Mouse (Mus musculus): ENCODE measurements at regions not wholly inside any gene's neighbourhood (a gene's known extent, or its start where the extent isn't known, plus 50 kb on each side); places are given as distances from the start of the nearest gene placed in this dataset.

DNA sequence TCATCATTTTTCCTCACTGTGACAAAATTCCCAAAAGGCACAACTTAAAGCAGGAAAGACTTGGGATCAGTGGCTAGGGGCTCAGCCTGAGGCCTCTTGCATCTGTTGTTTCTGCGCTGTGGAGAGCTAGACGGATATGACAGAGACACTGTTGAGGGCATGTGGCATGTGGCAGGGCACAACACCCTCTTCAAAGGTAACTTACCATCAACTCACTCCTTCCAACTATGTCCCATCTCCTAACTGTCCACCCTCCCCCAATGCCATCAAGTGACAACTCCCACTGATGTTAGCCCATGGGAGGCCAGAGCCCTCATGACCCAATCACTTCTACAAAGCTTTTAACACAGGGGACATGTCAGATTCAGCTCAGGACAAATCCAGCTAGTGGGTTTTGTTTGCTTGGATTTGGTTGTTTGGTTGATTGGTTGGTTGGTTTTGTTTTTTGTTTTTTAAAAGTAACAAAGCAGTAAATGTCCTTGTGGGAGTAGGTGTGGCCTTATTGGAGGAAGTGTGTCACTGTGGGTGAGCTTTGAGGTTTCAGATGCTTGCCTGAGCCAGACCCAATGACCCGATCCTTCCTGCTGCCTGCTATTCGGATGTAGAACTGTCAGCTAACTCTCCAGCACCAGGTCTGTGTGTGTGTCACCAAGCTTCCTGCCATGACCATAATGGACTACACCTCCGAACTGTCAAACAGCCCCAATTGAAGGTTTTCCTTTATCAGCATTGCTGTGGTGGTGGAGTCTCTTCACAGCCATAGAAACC, 53.2 kb upstream of the Lef1 start:
- no peaks in the 10 kb centered on the region for H3K9me3 ChIP-seq
- no peak overlapping the region for H3K4me2 ChIP-seq (replicated peaks)
- no peak overlapping the region for H3K9ac ChIP-seq (replicated peaks)
- no peak overlapping the region for H3K4me3 ChIP-seq
- no peaks in the 10 kb centered on the region for H3K27me3 ChIP-seq
- no peak overlapping the region for H3K27ac ChIP-seq (replicated peaks)
- no peak for ATAC-seq (replicated peaks)
- H3K4me1 ChIP-seq = no peaks in the 10 kb centered on the region; the same call in 1 of the 2 replicates
- 88% methylated on average over 5 of the region's 5 CpGs for WGBS
- no peaks in the 10 kb centered on the region for H3K36me3 ChIP-seq

DNA sequence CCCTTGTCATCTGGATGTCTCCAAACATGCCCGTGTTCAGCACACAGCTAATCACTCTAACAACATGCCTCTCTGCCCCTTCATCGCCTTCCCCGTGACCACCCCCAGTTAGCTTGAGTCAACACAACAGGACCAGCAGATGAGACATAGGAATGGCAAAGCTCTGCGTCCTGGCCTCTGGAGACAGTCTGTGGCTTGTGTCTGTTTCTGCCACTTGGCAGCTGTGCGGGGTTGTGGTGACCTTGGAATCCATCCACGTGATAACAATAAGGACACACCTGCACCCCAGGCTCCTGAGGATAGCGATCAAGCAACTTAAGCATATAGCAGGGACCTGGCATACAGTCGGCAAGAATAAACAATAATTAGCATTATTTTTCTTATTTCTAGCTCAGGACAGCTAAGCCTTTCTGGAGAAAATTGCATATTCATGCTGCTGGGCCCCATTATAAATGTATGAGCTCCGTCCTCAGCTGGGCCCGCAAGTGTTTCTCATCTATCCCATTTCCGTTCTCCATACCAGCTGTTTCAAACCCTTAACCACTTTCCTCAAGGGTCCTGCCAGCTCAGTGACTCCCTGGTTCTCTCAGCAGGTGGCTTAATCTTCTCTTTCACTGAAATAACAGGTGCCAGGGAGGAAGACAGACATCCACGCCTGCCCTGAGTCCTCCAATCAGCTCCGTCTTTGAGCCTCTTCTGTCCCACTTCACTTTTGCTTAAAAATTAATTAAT, 55.9 kb upstream of the Lef1 start:
- Histone ChIP-seq H3K4me2 (replicated peaks) (no peak overlapping the region), H3K9ac (replicated peaks) (no peak overlapping the region), H3K4me3 (no peak overlapping the region), H3K36me3 (no peaks in the 10 kb centered on the region), H3K4me1 (no peaks in the 10 kb centered on the region; the same call in 1 of the 2 replicates), H3K27me3 (no peaks in the 10 kb centered on the region), H3K27ac (replicated peaks) (no peak overlapping the region), H3K9me3 (no peaks in the 10 kb centered on the region)
- 55% methylated on average over 13 of the region's 13 CpGs for WGBS
- ATAC-seq (replicated peaks) = peak; percentile 23; the same call in 1 of the 2 replicates

DNA sequence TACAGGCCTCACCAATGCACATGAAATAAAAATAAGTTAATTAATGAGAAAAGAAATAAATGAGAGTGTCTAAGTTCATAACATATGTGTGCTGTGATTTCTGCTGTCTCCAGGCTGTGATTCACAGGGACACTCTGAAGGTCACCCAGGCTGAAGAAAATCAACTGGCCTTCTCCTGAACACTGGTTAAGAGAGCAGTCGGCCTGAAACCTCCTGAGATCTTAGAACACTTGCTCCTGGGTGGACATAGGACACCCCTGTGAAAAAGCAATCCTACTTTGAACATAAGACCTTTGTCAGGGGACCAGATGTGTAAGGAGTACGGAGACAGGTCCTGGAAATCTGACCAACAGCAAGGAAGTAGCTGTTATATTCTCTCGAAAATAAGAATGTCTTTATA, 62.6 kb upstream of the Lef1 start:
- Histone ChIP-seq H3K4me2 (replicated peaks) (no peak overlapping the region), H3K9ac (replicated peaks) (no peak overlapping the region), H3K27me3 (no peaks in the 10 kb centered on the region), H3K27ac (replicated peaks) (no peak overlapping the region), H3K9me3 (no peaks in the 10 kb centered on the region), H3K36me3 (no peaks in the 10 kb centered on the region), H3K4me1 (no peaks in the 10 kb centered on the region), H3K4me3 (no peak overlapping the region)
- 83% methylated on average over 3 of the region's 3 CpGs for WGBS
- no peak for ATAC-seq (replicated peaks)

DNA sequence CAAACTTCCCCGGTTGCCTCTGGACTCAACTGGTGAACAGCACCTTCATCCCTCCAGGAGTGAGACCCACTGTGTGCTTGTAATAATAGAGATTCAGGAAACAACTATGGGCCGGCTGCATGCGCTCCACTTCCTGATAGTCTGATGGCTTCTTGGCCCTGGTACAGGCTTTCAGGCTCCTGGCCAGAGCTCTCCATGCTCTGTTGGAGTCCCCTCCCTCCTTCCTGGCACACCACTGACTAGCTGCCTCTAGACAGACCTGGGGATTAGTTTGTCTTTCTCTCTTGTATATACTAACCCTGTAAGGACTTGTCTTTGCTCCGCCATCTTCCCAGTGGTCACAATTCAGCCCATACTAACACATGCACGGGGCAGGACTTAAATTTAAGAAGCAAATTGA, 63.9 kb upstream of the Lef1 start:
- ATAC-seq (replicated peaks) = no peak
- H3K36me3 ChIP-seq = no peaks in the 10 kb centered on the region
- H3K27ac ChIP-seq (replicated peaks) = no peak overlapping the region
- H3K4me3 ChIP-seq = no peak overlapping the region
- no peaks in the 10 kb centered on the region for H3K27me3 ChIP-seq
- H3K9ac ChIP-seq (replicated peaks) = no peak overlapping the region
- no peaks in the 10 kb centered on the region for H3K9me3 ChIP-seq
- no peaks in the 10 kb centered on the region for H3K4me1 ChIP-seq
- H3K4me2 ChIP-seq (replicated peaks) = no peak overlapping the region
- 80% methylated on average over 5 of the region's 5 CpGs for WGBS

DNA sequence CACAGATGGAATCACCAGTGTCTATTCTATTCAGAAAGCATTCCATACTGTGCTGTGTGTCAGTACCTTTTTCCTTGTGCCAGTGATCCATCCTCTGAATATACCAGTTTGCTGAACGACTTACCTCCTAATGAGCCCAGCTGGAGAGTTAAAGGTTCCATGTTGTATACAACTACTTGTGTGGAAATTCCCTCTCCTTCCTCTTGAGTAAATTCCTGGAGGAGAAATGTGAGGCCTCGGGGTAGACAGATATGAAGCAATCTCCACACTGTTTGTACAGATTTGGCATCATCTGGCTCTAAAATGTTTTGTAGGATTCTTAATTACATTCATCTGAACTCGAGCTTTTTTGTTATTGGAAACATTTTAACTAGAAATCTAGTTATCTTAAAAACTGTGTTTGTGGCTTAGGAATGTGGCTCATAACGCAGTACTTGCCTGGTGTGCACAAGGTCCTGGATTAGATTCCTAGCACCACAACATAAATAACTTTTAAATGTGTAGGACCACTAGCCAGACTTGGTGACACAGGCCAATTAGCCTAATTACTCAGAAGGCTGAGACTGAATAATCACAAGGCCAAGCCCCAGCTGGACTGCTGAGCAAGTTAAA, 70.0 kb upstream of the Lef1 start:
- Histone ChIP-seq H3K9me3 (no peaks in the 10 kb centered on the region), H3K9ac (replicated peaks) (no peak overlapping the region), H3K27ac (replicated peaks) (no peak overlapping the region), H3K27me3 (no peaks in the 10 kb centered on the region), H3K4me1 (no peaks in the 10 kb centered on the region), H3K36me3 (no peaks in the 10 kb centered on the region), H3K4me3 (no peak overlapping the region), H3K4me2 (replicated peaks) (no peak overlapping the region)
- 61% methylated on average over 4 of the region's 4 CpGs for WGBS
- ATAC-seq (replicated peaks) = no peak

DNA sequence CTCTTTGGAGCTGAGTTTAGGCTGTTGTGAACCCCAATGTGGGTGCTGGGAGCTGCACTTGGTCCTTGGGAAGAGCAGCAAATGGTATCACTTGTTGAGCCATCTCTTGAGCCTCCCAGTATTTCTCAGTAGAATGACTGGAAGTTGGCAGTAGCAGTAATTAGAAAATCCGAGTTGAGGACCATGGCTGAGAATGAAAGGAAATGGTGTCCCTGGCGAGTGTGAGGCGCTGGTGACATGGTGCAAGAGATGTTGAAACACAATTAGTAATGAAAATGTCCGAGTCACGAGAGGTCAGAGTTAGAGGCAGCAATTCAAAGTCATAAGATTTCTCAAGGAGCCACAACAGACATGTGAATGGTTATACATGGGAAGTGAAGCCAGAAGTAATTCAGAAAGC, 73.2 kb upstream of the Lef1 start:
- H3K27ac ChIP-seq (replicated peaks) = no peak overlapping the region
- H3K9me3 ChIP-seq = no peaks in the 10 kb centered on the region
- H3K36me3 ChIP-seq = no peaks in the 10 kb centered on the region
- H3K4me2 ChIP-seq (replicated peaks) = no peak overlapping the region
- H3K9ac ChIP-seq (replicated peaks) = no peak overlapping the region
- no peaks in the 10 kb centered on the region for H3K4me1 ChIP-seq
- H3K4me3 ChIP-seq = no peak overlapping the region
- no peaks in the 10 kb centered on the region for H3K27me3 ChIP-seq
- no peak for ATAC-seq (replicated peaks)
- 85% methylated on average over 5 of the region's 5 CpGs for WGBS

DNA sequence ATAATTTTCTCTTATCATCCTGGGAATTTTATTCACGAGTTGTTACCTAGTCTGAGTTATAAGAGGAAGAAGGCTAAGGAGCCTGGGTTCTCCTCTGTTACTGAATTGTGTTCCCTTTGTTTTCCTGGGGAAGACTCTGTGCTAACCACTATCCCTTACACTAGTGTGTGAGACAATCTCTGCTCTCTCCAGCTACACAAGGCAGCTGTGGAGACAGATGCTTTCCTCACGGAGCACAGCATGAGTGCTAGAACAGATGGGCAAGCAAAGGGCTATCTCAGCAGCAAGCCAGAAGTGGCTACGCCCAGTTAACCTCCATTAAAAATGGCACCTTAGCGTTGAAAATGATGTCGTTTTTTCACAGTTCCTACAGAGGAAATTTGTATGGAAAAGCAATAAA, 75.5 kb upstream of the Lef1 start:
- no peaks in the 10 kb centered on the region for H3K9me3 ChIP-seq
- no peak overlapping the region for H3K4me2 ChIP-seq (replicated peaks)
- no peak for ATAC-seq (replicated peaks)
- no peak overlapping the region for H3K4me3 ChIP-seq
- 84% methylated on average over 5 of the region's 5 CpGs for WGBS
- no peaks in the 10 kb centered on the region for H3K36me3 ChIP-seq
- H3K9ac ChIP-seq (replicated peaks) = no peak overlapping the region
- H3K27me3 ChIP-seq = no peaks in the 10 kb centered on the region
- no peak overlapping the region for H3K27ac ChIP-seq (replicated peaks)
- no peaks in the 10 kb centered on the region for H3K4me1 ChIP-seq

DNA sequence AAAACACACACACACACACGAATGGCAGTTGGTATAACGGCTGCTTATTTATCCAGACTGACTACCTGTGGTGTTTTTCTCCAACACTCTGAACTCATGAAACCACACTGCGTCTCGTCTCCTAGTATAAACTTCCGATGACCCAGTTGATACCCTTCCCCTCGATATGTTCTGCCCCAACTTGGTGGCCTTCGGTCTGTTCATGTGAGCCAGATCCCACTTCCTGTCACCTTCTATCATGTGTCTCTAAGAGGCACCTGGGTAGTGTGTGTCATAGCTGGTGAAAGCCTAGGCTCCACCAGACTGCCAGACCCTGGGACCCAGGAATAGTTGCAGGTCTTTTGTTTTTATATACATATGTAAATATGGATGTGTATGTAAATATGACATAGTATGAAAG, 83.9 kb upstream of the Lef1 start:
- Histone ChIP-seq H3K27me3 (no peaks in the 10 kb centered on the region), H3K4me2 (replicated peaks) (no peak overlapping the region), H3K27ac (replicated peaks) (no peak overlapping the region), H3K9me3 (no peaks in the 10 kb centered on the region), H3K36me3 (no peaks in the 10 kb centered on the region), H3K4me3 (no peak overlapping the region), H3K4me1 (no peaks in the 10 kb centered on the region), H3K9ac (replicated peaks) (no peak overlapping the region)
- WGBS = 92% methylated on average over 7 of the region's 7 CpGs
- ATAC-seq (replicated peaks) = no peak

DNA sequence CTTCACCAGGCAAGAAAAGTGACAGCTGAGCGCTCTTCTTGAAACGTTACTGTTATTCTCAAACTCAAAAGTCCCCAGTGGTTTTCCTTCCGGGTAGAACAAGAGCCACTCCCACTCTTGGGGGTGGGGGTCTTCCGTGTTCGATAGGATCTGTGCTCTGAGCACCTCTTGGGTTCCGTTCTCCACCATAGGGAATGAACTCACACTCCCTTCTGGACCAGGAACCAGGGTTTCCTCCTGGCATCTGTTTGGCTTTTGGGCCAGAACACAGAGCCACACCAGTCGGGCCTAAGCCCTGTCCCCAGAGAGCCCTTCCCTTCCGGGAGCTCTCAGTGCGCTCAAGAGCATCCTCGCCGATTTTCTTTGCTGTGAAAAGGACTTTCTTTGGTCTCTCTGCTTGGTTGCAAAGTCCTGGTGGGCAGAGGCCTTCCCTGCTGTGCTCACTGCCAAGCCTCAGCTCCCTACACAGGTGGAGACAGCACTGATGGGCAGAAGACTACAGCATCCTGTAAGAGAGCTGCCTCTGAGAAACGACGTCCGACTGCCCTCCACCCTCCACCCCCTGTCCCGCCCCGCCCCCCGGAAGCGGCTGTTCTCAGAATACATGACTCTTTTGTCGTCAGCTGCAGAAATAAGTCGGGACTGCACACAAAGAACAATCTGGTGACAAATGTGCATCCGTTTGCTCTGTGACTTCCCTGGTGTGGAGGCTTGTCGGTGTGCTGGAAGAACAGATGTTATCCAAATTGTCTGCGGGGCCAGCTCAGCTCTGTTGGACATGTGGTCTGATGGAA, 90.9 kb upstream of the Lef1 start:
- Histone ChIP-seq H3K9me3 (no peaks in the 10 kb centered on the region), H3K4me3 (peak overlapping the region; percentile 18), H3K4me1 (peaks cover 10% of the 10 kb centered on the region), H3K27me3 (no peaks in the 10 kb centered on the region), H3K9ac (replicated peaks) (no peak overlapping the region), H3K4me2 (replicated peaks) (peak overlapping the region; percentile 34), H3K27ac (replicated peaks) (no peak overlapping the region), H3K36me3 (no peaks in the 10 kb centered on the region)
- 27% methylated on average over 23 of the region's 23 CpGs for WGBS
- peak; percentile 69 for ATAC-seq (replicated peaks)

DNA sequence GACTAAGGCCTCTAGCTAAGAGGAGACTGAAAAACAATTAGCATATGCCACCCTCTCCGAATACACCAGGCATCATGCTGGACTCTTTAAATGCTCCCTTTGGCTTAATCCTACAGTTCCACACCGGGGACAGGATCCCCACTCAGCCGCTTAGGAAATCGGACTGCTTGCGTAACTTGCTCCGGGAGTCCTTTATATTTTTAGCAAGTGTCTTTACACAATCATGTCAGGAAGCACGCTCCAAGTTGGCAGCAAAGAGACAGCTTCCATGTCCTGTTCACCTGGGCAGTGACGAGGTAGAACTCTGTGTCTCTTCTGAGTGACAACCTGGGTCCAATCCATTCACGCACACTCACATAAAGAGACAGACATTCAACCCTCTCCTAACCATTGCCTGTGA, 92.4 kb upstream of the Lef1 start:
- 86% methylated on average over 9 of the region's 9 CpGs for WGBS
- no peak for ATAC-seq (replicated peaks)

DNA sequence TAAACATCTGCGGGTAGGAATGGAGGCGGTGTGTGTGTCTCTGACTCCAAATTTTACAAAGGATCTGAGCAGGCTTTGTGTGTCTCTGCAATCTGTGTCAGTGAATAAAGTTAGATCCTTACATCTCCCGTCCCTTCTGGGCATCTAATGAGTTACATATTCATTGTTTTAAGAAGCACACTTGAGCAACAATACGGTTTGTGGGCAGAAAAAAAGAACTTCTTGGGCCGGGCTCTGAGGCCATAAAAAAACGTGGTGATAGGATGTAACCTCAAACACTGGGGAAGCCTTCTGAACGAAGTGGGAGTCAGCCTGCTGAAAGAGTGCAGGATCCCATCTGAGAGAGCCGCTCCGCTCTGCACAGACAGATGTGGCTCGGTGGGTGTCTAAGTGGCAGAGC, 94.2 kb upstream of the Lef1 start:
- no peaks in the 10 kb centered on the region for H3K27me3 ChIP-seq
- H3K4me1 ChIP-seq = peaks cover 10% of the 10 kb centered on the region
- no peak for ATAC-seq (replicated peaks)
- H3K4me3 ChIP-seq = no peak overlapping the region
- H3K9ac ChIP-seq (replicated peaks) = no peak overlapping the region
- no peaks in the 10 kb centered on the region for H3K36me3 ChIP-seq
- no peak overlapping the region for H3K27ac ChIP-seq (replicated peaks)
- no peak overlapping the region for H3K4me2 ChIP-seq (replicated peaks)
- H3K9me3 ChIP-seq = no peaks in the 10 kb centered on the region
- 61% methylated on average over 10 of the region's 10 CpGs for WGBS

More for the DNA sequence above, 92.4 kb upstream of the Lef1 start:
- no peak overlapping the region for H3K4me3 ChIP-seq
- no peaks in the 10 kb centered on the region for H3K36me3 ChIP-seq
- no peak overlapping the region for H3K4me2 ChIP-seq (replicated peaks)
- no peak overlapping the region for H3K9ac ChIP-seq (replicated peaks)
- no peaks in the 10 kb centered on the region for H3K9me3 ChIP-seq
- no peaks in the 10 kb centered on the region for H3K27me3 ChIP-seq
- H3K4me1 ChIP-seq = peaks cover 10% of the 10 kb centered on the region
- no peak overlapping the region for H3K27ac ChIP-seq (replicated peaks)
